Mouse (Mus musculus) liver, adult 2 months (tissue): Measurements from ENCODE around the gene Cdc34. TPM values are rescaled to one million over a fixed set of nuclear protein-coding genes. Genes with fewer than 3 reads are reported as not detected.

Experiments
- DNase-seq: peaks from one replicate; pipeline ENCODE4 v3.0.0-alpha.2; 2011; ENCODE audit warnings: low read depth, low spot score; ENCODE audit errors: extremely low read depth
- H3K27ac ChIP-seq: fragments of 200-500 bp; replicated peaks from 2 replicates; pipeline ENCODE4 v1.5.1; 2012; ENCODE audit warnings: low read depth, mild to moderate bottlenecking, control low read depth, inconsistent platforms, low read length; ENCODE audit not compliant: insufficient read depth
- H3K27me3 ChIP-seq: fragments of 200-500 bp; 2 replicates; pipeline ENCODE4 v1.6.1; 2012; ENCODE audit warnings: mild to moderate bottlenecking, moderate library complexity, low read length, inconsistent platforms; ENCODE audit not compliant: control insufficient read depth, insufficient read depth
- H3K36me3 ChIP-seq: fragments of 200-500 bp; 2 replicates; pipeline ENCODE4 v1.6.1; 2012; ENCODE audit warnings: low read length, inconsistent platforms; ENCODE audit not compliant: control insufficient read depth, insufficient read depth
- H3K4me1 ChIP-seq: fragments of 200-500 bp; 2 replicates; pipeline ENCODE4 v1.6.1; 2011; ENCODE audit warnings: low read length; ENCODE audit not compliant: control insufficient read depth, insufficient read depth
- H3K4me3 ChIP-seq: fragments of 200-500 bp; 2 replicates; pipeline ENCODE4 v1.5.1; 2011; ENCODE audit warnings: low read depth, mild to moderate bottlenecking, control low read depth, low read length, moderate library complexity; ENCODE audit not compliant: insufficient read depth
- H3K79me2 ChIP-seq: fragments of 200-500 bp; 2 replicates; pipeline ENCODE4 v1.6.1; 2012; ENCODE audit warnings: inconsistent platforms, mild to moderate bottlenecking, low read length, moderate library complexity; ENCODE audit not compliant: control insufficient read depth, insufficient read depth
- H3K9ac ChIP-seq: fragments of 200-500 bp; 2 replicates; pipeline ENCODE4 v1.6.1; 2012; ENCODE audit warnings: low read depth, mild to moderate bottlenecking, control low read depth, inconsistent platforms, low read length
- CTCF ChIP-seq: fragments of 200-500 bp; IDR thresholded peaks from 2 replicates; pipeline ENCODE4 v1.5.1; 2011; ENCODE audit warnings: low read depth, low read length, control low read depth
- POLR2A ChIP-seq: fragments of 200-500 bp; IDR thresholded peaks from 2 replicates; pipeline ENCODE4 v1.6.1; 2011; ENCODE audit warnings: low read length, control low read depth; ENCODE audit not compliant: insufficient read depth; ENCODE audit errors: extremely low read depth
- WGBS: fragments of 180-500 bp; shearing (Covaris S2); methylation state at CpG from one replicate; pipeline ENCODE4 v1.1.7; 2018; 5-methylcytosine and 5-hydroxymethylcytosine counted together
- polyA plus RNA-seq: library from polyadenylated mRNA; depleted of rRNA; stranded (reverse); fragments of >200 nt; gene quantifications from 2 replicates; pipeline ENCODE4 v1.2.3, GENCODE M21; 2012
- total RNA-seq: library from RNA; depleted of rRNA; stranded (reverse); fragments of >200 nt; gene quantifications from 2 replicates; pipeline ENCODE4 v1.2.3, GENCODE M21; 2014

Cdc34 gene
- total and polyA plus RNA-seq, 2 experiments: 82.1 to 215 TPM

DNA sequence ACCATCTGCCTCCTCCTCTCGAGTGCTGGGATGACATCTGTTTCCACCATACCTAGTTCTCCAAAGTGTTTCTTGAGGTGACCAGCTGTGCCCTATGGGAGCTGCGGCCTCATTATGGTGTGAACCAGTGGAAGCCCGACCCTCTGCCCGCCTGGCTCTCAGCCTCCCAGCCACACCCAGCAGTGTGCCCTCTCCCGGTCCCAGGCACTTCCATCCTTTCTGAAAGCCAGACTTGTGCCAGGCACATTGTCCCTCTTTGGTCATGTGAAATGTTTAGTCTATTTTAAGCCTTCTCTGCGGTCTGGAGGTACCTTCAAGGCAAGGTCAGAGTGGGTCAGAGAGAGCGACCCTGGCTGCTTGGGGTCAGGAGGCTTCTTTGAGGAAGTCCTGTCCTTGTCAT, 41.7 kb downstream of the Cdc34 start:
- no peak for DNase-seq
- H3K4me1 ChIP-seq: no peaks in the 10 kb centered on the region
- WGBS: 78% methylated on average over 7 of the region's 7 CpGs
- H3K4me3 ChIP-seq: no peak overlapping the region
- H3K36me3 ChIP-seq: no peaks in the 10 kb centered on the region
- no peak overlapping the region for H3K9ac ChIP-seq
- no peaks in the 10 kb centered on the region for H3K79me2 ChIP-seq
- TF ChIP-seq POLR2A (no peak), CTCF (no peak)
- no peaks in the 10 kb centered on the region for H3K27me3 ChIP-seq
- H3K27ac ChIP-seq: no peak overlapping the region

DNA sequence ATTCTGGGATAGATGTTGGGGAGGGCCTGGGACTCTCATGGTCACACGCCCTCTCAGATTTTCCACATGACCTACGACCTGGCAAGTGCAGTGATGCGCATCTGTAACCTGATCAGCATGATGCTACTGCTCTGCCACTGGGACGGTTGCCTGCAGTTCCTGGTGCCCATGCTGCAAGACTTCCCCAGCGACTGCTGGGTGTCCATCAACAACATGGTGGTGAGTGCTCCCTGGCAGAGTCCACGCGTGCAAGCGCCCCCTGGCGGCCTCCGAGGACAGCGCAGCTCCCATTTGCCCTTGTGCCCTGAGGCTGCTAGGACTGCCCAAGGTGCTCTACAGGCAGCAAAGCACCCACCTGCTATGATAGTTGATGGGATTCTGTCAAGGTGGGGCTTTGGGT, 44.1 kb downstream of the Cdc34 start:
- Histone ChIP-seq H3K27ac (no peak overlapping the region), H3K79me2 (no peaks in the 10 kb centered on the region), H3K9ac (no peak overlapping the region), H3K36me3 (no peaks in the 10 kb centered on the region), H3K4me1 (no peaks in the 10 kb centered on the region), H3K4me3 (no peak overlapping the region), H3K27me3 (no peaks in the 10 kb centered on the region)
- no peak for DNase-seq
- TF ChIP-seq CTCF (peak; percentile 85), POLR2A (no peak)
- WGBS: 37% methylated on average over 11 of the region's 11 CpGs

- 73% methylated on average over 28 of the region's 28 CpGs for WGBS
- Histone ChIP-seq H3K36me3 (no peaks in the 10 kb centered on the region), H3K27ac (no peak overlapping the region)
Observed at GRCm38 (mm10) chr10:79728323-79729249, 46.6 kb downstream of the Cdc34 start.

GRCm38 (mm10) chr10:79729357-79729965, 47.5 kb downstream of the Cdc34 start:
- TF ChIP-seq POLR2A: no peak
- TF ChIP-seq CTCF: no peak
- Histone ChIP-seq H3K27me3 (no peaks in the 10 kb centered on the region), H3K9ac (no peak overlapping the region), H3K36me3 (no peaks in the 10 kb centered on the region), H3K27ac (no peak overlapping the region), H3K79me2 (no peaks in the 10 kb centered on the region), H3K4me3 (no peak overlapping the region), H3K4me1 (no peaks in the 10 kb centered on the region)
- 73% methylated on average over 13 of the region's 13 CpGs for WGBS
- DNase-seq: no peak

More at GRCm38 (mm10) chr10:79728323-79729249, 46.6 kb downstream of the Cdc34 start:
- Histone ChIP-seq H3K4me1 (no peaks in the 10 kb centered on the region), H3K79me2 (no peaks in the 10 kb centered on the region), H3K27me3 (no peaks in the 10 kb centered on the region), H3K9ac (no peak overlapping the region), H3K4me3 (no peak overlapping the region)
- TF ChIP-seq POLR2A (no peak), CTCF (no peak)
- DNase-seq: no peak

- Histone ChIP-seq H3K36me3 (peaks cover 18% of the 10 kb centered on the region), H3K4me3 (no peak overlapping the region), H3K9ac (no peak overlapping the region), H3K27ac (no peak overlapping the region), H3K79me2 (no peaks in the 10 kb centered on the region), H3K27me3 (no peaks in the 10 kb centered on the region), H3K4me1 (no peaks in the 10 kb centered on the region)
- WGBS: 88% methylated on average over 1 of the region's 1 CpGs
- TF ChIP-seq CTCF: peak; percentile 67; the same call in 1 of the 2 replicates
- TF ChIP-seq POLR2A: no peak
- no peak for DNase-seq
Observed at GRCm38 (mm10) chr10:79732500-79732899, 50.5 kb downstream of the Cdc34 start.
